Mouse (Mus musculus): ENCODE measurements at regions not wholly inside any gene's neighbourhood (a gene's known extent, or its start where the extent isn't known, plus 50 kb on each side); places are given as distances from the start of the nearest gene placed in this dataset.

GRCm38 (mm10) chr10:96188168-96188567 lies 51.8 kb downstream of the Gm5426 start:
- 35% methylated on average over 7 of the region's 7 CpGs for WGBS
- no peak overlapping the region for H3K9ac ChIP-seq (ENCODE audit: low read length)

GRCm38 (mm10) chr10:96190168-96190987 lies 54.0 kb downstream of the Gm5426 start:
- Histone ChIP-seq H3K9me3 (replicated peaks; ENCODE audit: control insufficient read depth, low read length) (no peaks in the 10 kb centered on the region; the same call in 1 of the 2 replicates), H3K4me2 (ENCODE audit: low read depth, low read length) (no peak overlapping the region), H3K9ac (ENCODE audit: low read length) (no peak overlapping the region), H3K27me3 (ENCODE audit: control insufficient read depth, insufficient read depth, low read length) (no peaks in the 10 kb centered on the region), H3K36me3 (ENCODE audit: control insufficient read depth, insufficient read depth) (no peaks in the 10 kb centered on the region), H3K27ac (ENCODE audit: low read length) (0 out of 2 replicates have a peak overlapping the region, but pooled peaks have one; percentile 20), H3K4me1 (ENCODE audit: control insufficient read depth, insufficient read depth, low read length) (no peaks in the 10 kb centered on the region), H3K4me3 (ENCODE audit: low read length) (no peak overlapping the region)
- no peak for ATAC-seq (replicated peaks; ENCODE audit: extremely low read depth, insufficient read depth, low FRiP score)
- WGBS, result 74% methylated on average over 10 of the region's 10 CpGs

More at GRCm38 (mm10) chr10:96188168-96188567, 51.8 kb downstream of the Gm5426 start:
- peak; percentile 91 for ATAC-seq (replicated peaks; ENCODE audit: extremely low read depth, insufficient read depth, low FRiP score)
- Histone ChIP-seq H3K36me3 (ENCODE audit: control insufficient read depth, insufficient read depth) (no peaks in the 10 kb centered on the region), H3K4me3 (ENCODE audit: low read length) (no peak overlapping the region), H3K4me1 (ENCODE audit: control insufficient read depth, insufficient read depth, low read length) (no peaks in the 10 kb centered on the region), H3K27ac (ENCODE audit: low read length) (peak overlapping the region; percentile 73), H3K4me2 (ENCODE audit: low read depth, low read length) (no peak overlapping the region), H3K27me3 (ENCODE audit: control insufficient read depth, insufficient read depth, low read length) (no peaks in the 10 kb centered on the region), H3K9me3 (replicated peaks; ENCODE audit: control insufficient read depth, low read length) (no peaks in the 10 kb centered on the region; the same call in 1 of the 2 replicates)

- 49% methylated on average over 27 of the region's 27 CpGs for WGBS
- peaks cover 8% of the 10 kb centered on the region; the same call in 1 of the 2 replicates for H3K4me1 ChIP-seq (ENCODE audit: control insufficient read depth, insufficient read depth, low read length)
- ATAC-seq (replicated peaks; ENCODE audit: extremely low read depth, insufficient read depth, low FRiP score), result peak; percentile 41; the same call in 1 of the 2 replicates
- no peaks in the 10 kb centered on the region for H3K9me3 ChIP-seq (replicated peaks; ENCODE audit: control insufficient read depth, low read length)
- no peaks in the 10 kb centered on the region for H3K36me3 ChIP-seq (ENCODE audit: control insufficient read depth, insufficient read depth)
- peak overlapping the region; percentile 49 for H3K4me2 ChIP-seq (ENCODE audit: low read depth, low read length)
- 0 out of 2 replicates have a peak overlapping the region, but pooled peaks have one; percentile 2 for H3K4me3 ChIP-seq (ENCODE audit: low read length)
- H3K27ac ChIP-seq (ENCODE audit: low read length), result no peak overlapping the region
- H3K9ac ChIP-seq (ENCODE audit: low read length), result peak overlapping the region; percentile 6; the same call in 1 of the 2 replicates
- H3K27me3 ChIP-seq (ENCODE audit: control insufficient read depth, insufficient read depth, low read length), result no peaks in the 10 kb centered on the region
Measured at GRCm38 (mm10) chr10:96200932-96201641, 64.7 kb downstream of the Gm5426 start.

GRCm38 (mm10) chr10:96201891-96202290 lies 65.5 kb downstream of the Gm5426 start:
- Histone ChIP-seq H3K4me3 (ENCODE audit: low read length) (no peak overlapping the region), H3K4me1 (ENCODE audit: control insufficient read depth, insufficient read depth, low read length) (peaks cover 8% of the 10 kb centered on the region; the same call in 1 of the 2 replicates), H3K27me3 (ENCODE audit: control insufficient read depth, insufficient read depth, low read length) (no peaks in the 10 kb centered on the region), H3K9ac (ENCODE audit: low read length) (no peak overlapping the region), H3K27ac (ENCODE audit: low read length) (no peak overlapping the region), H3K9me3 (replicated peaks; ENCODE audit: control insufficient read depth, low read length) (no peaks in the 10 kb centered on the region), H3K36me3 (ENCODE audit: control insufficient read depth, insufficient read depth) (no peaks in the 10 kb centered on the region), H3K4me2 (ENCODE audit: low read depth, low read length) (no peak overlapping the region)
- ATAC-seq (replicated peaks; ENCODE audit: extremely low read depth, insufficient read depth, low FRiP score), result no peak
- WGBS, result 67% methylated on average over 6 of the region's 6 CpGs

- Histone ChIP-seq H3K9me3 (replicated peaks; ENCODE audit: control insufficient read depth, low read length) (no peaks in the 10 kb centered on the region), H3K36me3 (ENCODE audit: control insufficient read depth, insufficient read depth) (no peaks in the 10 kb centered on the region), H3K4me1 (ENCODE audit: control insufficient read depth, insufficient read depth, low read length) (peaks cover 8% of the 10 kb centered on the region; the same call in 1 of the 2 replicates), H3K4me3 (ENCODE audit: low read length) (no peak overlapping the region), H3K27ac (ENCODE audit: low read length) (no peak overlapping the region), H3K9ac (ENCODE audit: low read length) (no peak overlapping the region), H3K4me2 (ENCODE audit: low read depth, low read length) (no peak overlapping the region), H3K27me3 (ENCODE audit: control insufficient read depth, insufficient read depth, low read length) (no peaks in the 10 kb centered on the region)
- no peak for ATAC-seq (replicated peaks; ENCODE audit: extremely low read depth, insufficient read depth, low FRiP score)
Measured at GRCm38 (mm10) chr10:96202871-96203270, 66.5 kb downstream of the Gm5426 start.

GRCm38 (mm10) chr10:96204198-96204597 lies 67.8 kb downstream of the Gm5426 start:
- 61% methylated on average over 5 of the region's 5 CpGs for WGBS
- Histone ChIP-seq H3K27ac (ENCODE audit: low read length) (no peak overlapping the region), H3K4me2 (ENCODE audit: low read depth, low read length) (no peak overlapping the region), H3K9me3 (replicated peaks; ENCODE audit: control insufficient read depth, low read length) (no peaks in the 10 kb centered on the region), H3K27me3 (ENCODE audit: control insufficient read depth, insufficient read depth, low read length) (no peaks in the 10 kb centered on the region), H3K9ac (ENCODE audit: low read length) (no peak overlapping the region), H3K36me3 (ENCODE audit: control insufficient read depth, insufficient read depth) (no peaks in the 10 kb centered on the region), H3K4me1 (ENCODE audit: control insufficient read depth, insufficient read depth, low read length) (peaks cover 8% of the 10 kb centered on the region; the same call in 1 of the 2 replicates), H3K4me3 (ENCODE audit: low read length) (no peak overlapping the region)
- ATAC-seq (replicated peaks; ENCODE audit: extremely low read depth, insufficient read depth, low FRiP score), result no peak

- no peaks in the 10 kb centered on the region for H3K9me3 ChIP-seq (replicated peaks; ENCODE audit: control insufficient read depth, low read length)
- no peaks in the 10 kb centered on the region for H3K27me3 ChIP-seq (ENCODE audit: control insufficient read depth, insufficient read depth, low read length)
- H3K27ac ChIP-seq (ENCODE audit: low read length), result no peak overlapping the region
- no peak overlapping the region for H3K4me2 ChIP-seq (ENCODE audit: low read depth, low read length)
- no peaks in the 10 kb centered on the region for H3K36me3 ChIP-seq (ENCODE audit: control insufficient read depth, insufficient read depth)
- H3K4me3 ChIP-seq (ENCODE audit: low read length), result no peak overlapping the region
- H3K9ac ChIP-seq (ENCODE audit: low read length), result no peak overlapping the region
- no peak for ATAC-seq (replicated peaks; ENCODE audit: extremely low read depth, insufficient read depth, low FRiP score)
- peaks cover 2% of the 10 kb centered on the region for H3K4me1 ChIP-seq (ENCODE audit: control insufficient read depth, insufficient read depth, low read length)
- WGBS, result 87% methylated on average over 5 of the region's 5 CpGs
Measured at GRCm38 (mm10) chr10:96209171-96209570, 72.8 kb downstream of the Gm5426 start.

- H3K36me3 ChIP-seq (ENCODE audit: control insufficient read depth, insufficient read depth), result no peaks in the 10 kb centered on the region
- no peaks in the 10 kb centered on the region for H3K9me3 ChIP-seq (replicated peaks; ENCODE audit: control insufficient read depth, low read length)
- H3K27me3 ChIP-seq (ENCODE audit: control insufficient read depth, insufficient read depth, low read length), result no peaks in the 10 kb centered on the region
- H3K9ac ChIP-seq (ENCODE audit: low read length), result no peak overlapping the region
- no peak for ATAC-seq (replicated peaks; ENCODE audit: extremely low read depth, insufficient read depth, low FRiP score)
- H3K4me3 ChIP-seq (ENCODE audit: low read length), result no peak overlapping the region
- peaks cover 5% of the 10 kb centered on the region for H3K4me1 ChIP-seq (ENCODE audit: control insufficient read depth, insufficient read depth, low read length)
- no peak overlapping the region for H3K27ac ChIP-seq (ENCODE audit: low read length)
- no peak overlapping the region for H3K4me2 ChIP-seq (ENCODE audit: low read depth, low read length)
- 70% methylated on average over 7 of the region's 7 CpGs for WGBS
Measured at GRCm38 (mm10) chr10:96211189-96211588, 74.8 kb downstream of the Gm5426 start.

- Histone ChIP-seq H3K9me3 (replicated peaks; ENCODE audit: control insufficient read depth, low read length) (no peaks in the 10 kb centered on the region), H3K27ac (ENCODE audit: low read length) (0 out of 2 replicates have a peak overlapping the region, but pooled peaks have one; percentile 29), H3K4me3 (ENCODE audit: low read length) (no peak overlapping the region), H3K27me3 (ENCODE audit: control insufficient read depth, insufficient read depth, low read length) (no peaks in the 10 kb centered on the region), H3K36me3 (ENCODE audit: control insufficient read depth, insufficient read depth) (no peaks in the 10 kb centered on the region), H3K4me2 (ENCODE audit: low read depth, low read length) (peak overlapping the region; percentile 25; the same call in 1 of the 2 replicates), H3K9ac (ENCODE audit: low read length) (0 out of 2 replicates have a peak overlapping the region, but pooled peaks have one; percentile 12), H3K4me1 (ENCODE audit: control insufficient read depth, insufficient read depth, low read length) (peaks cover 5% of the 10 kb centered on the region)
- 2% methylated on average over 10 of the region's 10 CpGs for WGBS
- peak; percentile 77 for ATAC-seq (replicated peaks; ENCODE audit: extremely low read depth, insufficient read depth, low FRiP score)
Measured at GRCm38 (mm10) chr10:96213876-96214275, 77.5 kb downstream of the Gm5426 start.

Measured in heart, embryonic 16.5 days (tissue).